Mouse (Mus musculus) olfactory bulb, adult 2 months (tissue): Measurements from ENCODE around the gene Tmprss3. TPM values are rescaled to one million over a fixed set of nuclear protein-coding genes. Genes with fewer than 3 reads are reported as not detected.

ENCODE experiments used
- H3K27ac ChIP-seq: fragments of 200-500 bp; 2 replicates; pipeline ENCODE4 v1.5.1; 2012; ENCODE audit warnings: low read depth, low read length; ENCODE audit not compliant: insufficient read depth
- H3K4me1 ChIP-seq: fragments of 200-500 bp; 2 replicates; pipeline ENCODE4 v1.6.1; 2012; ENCODE audit warnings: low read length; ENCODE audit not compliant: control insufficient read depth, insufficient read depth
- H3K4me3 ChIP-seq: fragments of 200-500 bp; 2 replicates; pipeline ENCODE4 v1.5.1; 2012; ENCODE audit warnings: mild to moderate bottlenecking, low read depth, low read length, moderate library complexity; ENCODE audit not compliant: insufficient read depth
- CTCF ChIP-seq: fragments of 200-500 bp; IDR thresholded peaks from 2 replicates; pipeline ENCODE4 v1.5.1; 2012; ENCODE audit warnings: low read depth, mild to moderate bottlenecking, low read length, moderate library complexity; ENCODE audit not compliant: insufficient read depth
- POLR2A ChIP-seq: fragments of 200-500 bp; IDR thresholded peaks from 2 replicates; pipeline ENCODE4 v1.6.1; 2012; ENCODE audit warnings: mild to moderate bottlenecking, low read depth, low read length, moderate library complexity; ENCODE audit not compliant: insufficient read depth
- WGBS: fragments of 180-500 bp; shearing (Covaris S2); methylation state at CpG from one replicate; pipeline ENCODE4 v1.1.7; 2018; 5-methylcytosine and 5-hydroxymethylcytosine counted together
- polyA plus RNA-seq: library from polyadenylated mRNA; stranded (reverse); fragments of >200 nt; gene quantifications from 2 replicates; pipeline ENCODE4 v1.2.4, GENCODE M21; 2012; ENCODE audit warnings: low replicate concordance; ENCODE audit not compliant: missing spikeins, insufficient read depth, insufficient read length

Tmprss3 gene
- polyA plus RNA-seq, 1 experiment = not detected

- Histone ChIP-seq H3K4me1 (no peaks in the 10 kb centered on the region), H3K4me3 (no peak overlapping the region), H3K27ac (no peak overlapping the region)
- WGBS = 77% methylated on average over 12 of the region's 12 CpGs
- TF ChIP-seq POLR2A (no peak), CTCF (no peak)
Observed at GRCm38 (mm10) chr17:31183180-31183974, 15.4 kb downstream of the Tmprss3 start.

DNA sequence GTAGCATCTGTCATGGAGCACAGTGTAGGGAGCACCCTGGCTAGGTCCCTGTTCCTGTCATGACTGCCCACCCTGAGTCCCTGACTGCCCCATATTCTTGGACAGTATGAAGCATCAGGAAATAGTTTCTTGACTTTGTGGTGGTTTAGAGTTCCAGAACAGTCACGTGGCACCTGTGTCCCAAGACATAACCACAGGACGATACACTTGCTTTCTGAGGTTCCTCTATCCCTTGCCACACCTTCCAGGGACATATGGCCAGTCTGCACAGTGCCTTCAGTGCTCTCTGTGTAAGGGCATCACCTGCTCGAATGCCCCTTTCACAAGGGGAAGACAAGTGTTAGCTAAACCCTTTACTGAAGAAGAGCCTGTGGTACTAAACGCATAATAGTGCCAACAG, 17.3 kb downstream of the Tmprss3 start:
- H3K4me3 ChIP-seq = no peak overlapping the region
- no peak overlapping the region for H3K27ac ChIP-seq
- H3K4me1 ChIP-seq = no peaks in the 10 kb centered on the region
- TF ChIP-seq CTCF (no peak), POLR2A (no peak)
- WGBS = 90% methylated on average over 4 of the region's 4 CpGs

- 93% methylated on average over 4 of the region's 4 CpGs for WGBS
- H3K27ac ChIP-seq = no peak overlapping the region
- no peaks in the 10 kb centered on the region for H3K4me1 ChIP-seq
- H3K4me3 ChIP-seq = no peak overlapping the region
- no peak for TF ChIP-seq CTCF
- TF ChIP-seq POLR2A = no peak
Observed at GRCm38 (mm10) chr17:31176321-31176720, 22.5 kb downstream of the Tmprss3 start.

DNA sequence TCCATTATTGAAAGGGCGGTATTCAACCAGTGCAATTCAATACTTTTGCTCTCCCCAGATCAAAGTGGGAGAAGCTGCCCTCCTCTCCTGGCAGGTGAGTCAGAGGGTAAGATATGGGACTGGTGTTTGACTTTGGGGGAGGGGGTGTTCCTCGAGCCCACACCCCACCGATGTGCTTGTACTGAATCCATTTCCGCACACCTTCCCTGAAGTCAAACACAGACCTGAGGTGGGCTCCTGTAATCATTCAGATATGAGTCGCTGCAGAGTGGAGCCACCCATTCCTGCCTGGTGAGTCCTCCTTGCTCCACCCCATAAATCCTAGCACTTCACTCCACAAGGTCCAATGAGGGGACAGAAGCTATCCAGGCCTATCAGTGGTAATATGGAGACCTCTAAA, 29.0 kb downstream of the Tmprss3 start:
- TF ChIP-seq POLR2A (no peak), CTCF (no peak)

DNA sequence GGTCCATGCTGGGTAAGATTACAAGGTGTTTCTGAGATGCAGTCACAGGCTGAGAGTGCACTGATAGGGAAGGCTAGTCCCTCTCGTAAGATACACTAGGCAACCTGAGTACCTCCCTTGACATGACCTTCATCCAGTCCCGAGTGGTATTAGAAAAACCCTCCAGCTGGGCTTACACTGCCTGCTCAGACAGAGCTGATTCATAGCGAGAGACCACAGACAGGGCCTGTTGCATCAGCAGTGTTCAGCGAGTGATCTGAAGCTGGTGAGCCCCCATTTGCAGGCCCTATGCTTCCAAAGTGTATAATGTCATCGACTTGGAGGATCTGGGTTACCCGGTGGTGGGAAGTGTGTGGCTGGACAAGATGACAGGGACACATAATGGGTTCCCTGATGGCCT, 33.6 kb downstream of the Tmprss3 start, which contains the start of gene Tff1:
Gene Tff1 (minus strand): TSS at position 151 of the 400 bp plus-strand sequence.
- Histone ChIP-seq H3K27ac (no peak within 1 kb of the TSS), H3K4me1 (peaks cover 4% of the 10 kb centered on the region), H3K4me3 (no peak within 1 kb of the TSS)
- no peak for TF ChIP-seq POLR2A
- TF ChIP-seq CTCF = no peak
- 88% methylated on average over 6 of the region's 6 CpGs for WGBS

More for the DNA sequence above, 29.0 kb downstream of the Tmprss3 start:
- 94% methylated on average over 5 of the region's 5 CpGs for WGBS
- H3K4me1 ChIP-seq = no peaks in the 10 kb centered on the region
- H3K27ac ChIP-seq = no peak overlapping the region
- no peak overlapping the region for H3K4me3 ChIP-seq

GRCm38 (mm10) chr17:31163821-31164220, 35.0 kb downstream of the Tmprss3 start:
- Histone ChIP-seq H3K4me1 (peaks cover 4% of the 10 kb centered on the region), H3K4me3 (no peak overlapping the region), H3K27ac (no peak overlapping the region)
- 95% methylated on average over 2 of the region's 2 CpGs for WGBS
- TF ChIP-seq CTCF (no peak), POLR2A (no peak)

- Histone ChIP-seq H3K27ac (no peak overlapping the region), H3K4me3 (no peak overlapping the region), H3K4me1 (peaks cover 4% of the 10 kb centered on the region)
- TF ChIP-seq CTCF (no peak), POLR2A (no peak)
- WGBS = 52% methylated on average over 12 of the region's 12 CpGs
Observed at GRCm38 (mm10) chr17:31162607-31163006, 36.2 kb downstream of the Tmprss3 start.

DNA sequence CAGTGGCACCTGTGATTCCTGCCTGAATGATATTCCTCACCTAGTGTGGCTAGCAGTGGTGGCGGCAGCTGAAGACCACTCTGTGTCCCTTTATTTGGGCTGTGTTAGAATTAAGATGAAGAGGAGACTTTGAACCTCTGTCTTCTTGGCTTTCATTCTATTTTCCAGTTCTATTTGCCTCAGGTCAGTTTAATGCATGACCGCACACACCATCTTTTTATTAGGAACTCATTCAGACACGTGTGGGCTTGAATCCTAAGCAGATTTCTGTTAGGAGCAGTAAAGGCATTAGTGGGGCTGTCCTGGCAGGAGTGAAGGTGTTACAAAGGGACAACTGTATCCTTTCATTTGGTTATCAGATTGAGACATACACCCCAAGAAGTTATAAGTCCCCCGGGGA, 38.5 kb downstream of the Tmprss3 start:
- 82% methylated on average over 4 of the region's 4 CpGs for WGBS
- Histone ChIP-seq H3K4me3 (no peak overlapping the region), H3K4me1 (peaks cover 7% of the 10 kb centered on the region), H3K27ac (no peak overlapping the region)
- TF ChIP-seq POLR2A (no peak), CTCF (no peak)

DNA sequence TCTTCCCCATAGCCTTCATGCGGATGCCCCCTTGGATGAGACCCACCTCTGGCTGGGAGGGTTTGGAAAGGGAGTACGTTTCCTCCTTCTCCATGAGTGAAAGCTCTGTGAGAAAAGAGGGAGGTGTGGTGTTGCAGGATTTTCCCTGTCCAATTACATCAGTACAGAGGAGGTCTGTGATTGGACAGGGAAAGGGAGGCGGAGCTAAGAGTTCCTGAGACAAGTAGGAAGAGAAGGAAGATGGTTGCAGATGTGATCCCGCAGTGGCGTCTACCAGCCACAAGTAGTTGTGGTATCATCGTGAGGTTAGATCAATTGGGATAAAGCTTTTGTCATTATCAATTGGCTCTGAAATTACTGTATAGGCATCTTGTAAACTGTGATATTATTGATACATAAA, 40.9 kb downstream of the Tmprss3 start:
- WGBS = 87% methylated on average over 6 of the region's 6 CpGs
- no peak overlapping the region for H3K27ac ChIP-seq
- H3K4me1 ChIP-seq = peaks cover 10% of the 10 kb centered on the region
- TF ChIP-seq CTCF = no peak
- no peak for TF ChIP-seq POLR2A
- no peak overlapping the region for H3K4me3 ChIP-seq
